Mouse (Mus musculus): ENCODE results near the gene Creb1.
"Not testable (repeated sequence)": the region's sequence is repeated elsewhere in the genome, so short reads cannot be mapped to it uniquely, and the experiment has no call there.

The Creb1 gene

DNA sequence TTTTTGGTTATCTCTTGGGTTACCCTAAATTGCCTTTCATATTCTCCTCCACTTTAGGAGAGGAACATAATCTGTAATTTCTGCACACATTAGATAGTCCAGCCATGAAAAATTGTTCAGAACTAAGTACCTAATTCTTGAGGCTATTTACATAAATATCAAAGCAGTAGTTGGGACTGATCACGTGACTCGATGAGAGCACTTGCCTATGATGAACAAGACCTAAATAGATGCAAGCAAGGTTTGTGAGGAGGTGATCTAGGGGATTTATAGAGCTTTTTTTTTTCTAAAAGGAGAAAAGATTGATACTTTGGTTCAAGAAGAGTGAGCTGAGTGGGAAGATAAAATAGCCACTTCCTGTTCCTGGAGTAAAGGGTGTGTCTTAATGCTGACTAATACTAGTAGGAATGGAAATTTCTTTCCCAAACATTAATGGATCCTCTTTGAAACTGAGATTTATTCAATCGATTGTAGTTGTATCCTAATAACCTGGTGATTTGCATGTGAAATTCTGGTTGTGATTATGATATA is 6.5 kb downstream of the Creb1 start:
- DNase-seq (ENCODE audit: low spot score in 2 of 2) = no peak

DNA sequence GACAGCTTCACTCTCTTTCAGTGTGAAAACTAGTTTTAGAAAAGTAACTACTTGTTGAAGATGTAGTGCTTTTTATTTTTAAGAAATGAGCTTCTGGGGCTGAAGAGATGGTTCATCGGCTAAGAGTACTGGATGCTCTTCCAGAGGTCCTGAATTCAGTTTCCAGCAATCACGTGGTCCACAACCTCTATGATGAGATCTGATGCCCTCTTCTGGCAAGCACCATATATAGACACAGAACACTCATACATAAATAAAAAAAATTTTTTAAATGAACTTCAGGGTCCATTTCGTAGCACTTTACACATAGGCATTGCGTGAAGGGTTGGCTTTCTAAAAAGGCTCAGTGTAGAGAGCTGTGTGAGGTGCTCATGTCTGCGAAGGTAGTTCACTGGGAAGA is 11.3 kb downstream of the Creb1 start:
- no peak for DNase-seq (ENCODE audit: low spot score in 2 of 2)

DNA sequence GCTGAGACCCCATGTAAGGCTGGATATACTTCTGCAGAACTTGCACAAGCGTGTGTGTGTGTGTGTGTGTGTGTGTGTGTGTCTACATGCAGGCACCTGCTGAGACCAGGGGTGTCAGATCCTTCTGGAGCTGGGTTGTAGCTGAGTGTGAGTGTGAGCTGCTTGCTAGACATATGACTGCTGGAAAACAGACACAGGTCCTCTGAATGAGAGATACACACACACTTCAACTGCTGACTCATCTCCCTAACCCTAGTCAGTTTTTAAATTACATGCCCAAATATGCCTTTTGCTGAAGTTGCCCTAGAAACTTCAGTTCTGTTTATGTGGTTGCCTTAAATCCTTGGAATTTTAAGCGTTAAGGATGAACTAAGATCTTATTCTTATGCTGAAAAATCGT is 13.6 kb downstream of the Creb1 start:
- no peak for DNase-seq (ENCODE audit: low spot score in 2 of 2)

DNA sequence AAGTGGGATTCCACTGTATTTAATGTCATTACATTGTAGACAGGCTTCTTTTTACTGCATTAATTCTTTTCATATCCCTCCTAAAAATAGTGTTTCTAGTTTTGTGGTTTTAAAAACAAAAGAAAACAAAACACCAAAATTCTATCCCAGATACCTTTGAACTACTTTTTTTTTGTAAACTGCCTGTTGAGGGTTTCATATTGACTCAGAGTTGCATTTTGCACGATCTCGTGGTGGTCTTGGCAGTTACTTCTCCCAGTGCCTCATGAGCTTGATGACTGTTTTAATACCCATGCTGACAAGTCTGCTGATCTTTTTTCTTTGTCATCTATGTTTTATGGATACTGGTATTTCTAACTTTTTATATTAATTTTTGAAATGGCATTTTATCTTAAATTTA is 16.9 kb downstream of the Creb1 start:
- no peak for DNase-seq (ENCODE audit: low spot score in 2 of 2)

- DNase-seq (ENCODE audit: low spot score in 2 of 2) = no peak
Observed at GRCm38 (mm10) chr1:64551908-64552307, 19.5 kb downstream of the Creb1 start.

- DNase-seq (ENCODE audit: low spot score in 2 of 2) = no peak
Observed at GRCm38 (mm10) chr1:64560105-64560504, 27.7 kb downstream of the Creb1 start.

DNA sequence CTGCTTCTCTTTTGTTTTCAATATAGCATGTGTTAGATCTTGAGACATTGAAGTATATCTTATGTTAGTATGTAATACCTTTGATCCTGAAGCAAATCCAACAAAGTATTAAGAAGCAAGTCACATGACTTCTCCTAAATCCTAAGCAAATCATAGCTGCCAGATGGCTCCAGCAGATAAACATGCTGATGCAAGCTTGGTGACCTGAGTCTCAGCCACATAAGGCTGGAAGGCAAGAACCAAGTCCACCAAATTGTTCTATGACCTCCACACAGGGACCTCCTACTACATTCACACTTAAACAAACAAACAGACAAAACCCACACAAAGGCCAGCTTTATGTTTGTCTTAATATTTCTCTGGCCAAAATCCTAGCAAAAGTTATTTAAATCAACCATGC is 35.8 kb downstream of the Creb1 start:
- DNase-seq (ENCODE audit: low spot score in 2 of 2) = no peak

DNA sequence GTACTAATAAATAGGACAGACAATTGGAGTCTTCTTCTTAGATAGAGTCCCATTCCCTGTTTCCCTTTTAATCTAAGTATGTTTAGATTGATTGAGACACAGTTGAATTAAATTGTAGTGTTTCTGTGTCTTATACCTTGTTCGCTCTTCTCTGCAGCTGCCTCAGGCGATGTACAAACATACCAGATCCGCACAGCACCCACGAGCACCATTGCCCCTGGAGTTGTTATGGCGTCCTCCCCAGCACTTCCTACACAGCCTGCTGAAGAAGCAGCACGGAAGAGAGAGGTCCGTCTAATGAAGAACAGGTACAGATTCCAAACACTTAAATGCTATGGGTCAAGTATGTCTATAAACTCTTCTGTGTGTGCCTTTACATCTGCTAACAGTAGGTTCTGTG is 43.6 kb downstream of the Creb1 start:
- DNase-seq (ENCODE audit: low spot score in 2 of 2) = no peak

- no peak for DNase-seq (ENCODE audit: low spot score in 2 of 2)
Observed at GRCm38 (mm10) chr1:64576732-64577131, 44.3 kb downstream of the Creb1 start.

GRCm38 (mm10) chr1:64577911-64578310 is 45.5 kb downstream of the Creb1 start:
- not testable (repeated sequence) for DNase-seq (ENCODE audit: low spot score in 2 of 2)

DNA sequence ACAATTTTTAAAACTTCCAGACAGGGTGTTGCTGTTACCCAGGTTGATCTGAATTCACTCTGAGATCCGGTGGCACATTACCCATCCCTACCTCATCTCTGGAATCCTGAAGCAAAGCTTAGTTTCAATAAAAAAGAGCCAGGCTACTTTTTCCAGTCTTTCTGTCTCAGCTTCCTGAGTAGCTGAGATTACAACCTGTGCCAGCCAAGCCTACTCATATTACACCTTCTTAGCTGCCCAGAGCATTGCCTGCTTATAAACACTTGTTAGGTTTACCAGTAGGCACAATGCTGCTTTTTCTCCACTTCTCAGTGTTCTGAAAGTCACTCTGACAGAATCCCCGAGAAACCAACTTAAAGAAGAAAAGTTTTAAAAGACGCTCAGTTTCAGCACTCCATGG is 46.4 kb downstream of the Creb1 start:
- no peak for DNase-seq (ENCODE audit: low spot score in 2 of 2)

GRCm38 (mm10) chr1:64598926-64599325 is 66.5 kb downstream of the Creb1 start:
- DNase-seq (ENCODE audit: low spot score in 2 of 2) = no peak

DNA sequence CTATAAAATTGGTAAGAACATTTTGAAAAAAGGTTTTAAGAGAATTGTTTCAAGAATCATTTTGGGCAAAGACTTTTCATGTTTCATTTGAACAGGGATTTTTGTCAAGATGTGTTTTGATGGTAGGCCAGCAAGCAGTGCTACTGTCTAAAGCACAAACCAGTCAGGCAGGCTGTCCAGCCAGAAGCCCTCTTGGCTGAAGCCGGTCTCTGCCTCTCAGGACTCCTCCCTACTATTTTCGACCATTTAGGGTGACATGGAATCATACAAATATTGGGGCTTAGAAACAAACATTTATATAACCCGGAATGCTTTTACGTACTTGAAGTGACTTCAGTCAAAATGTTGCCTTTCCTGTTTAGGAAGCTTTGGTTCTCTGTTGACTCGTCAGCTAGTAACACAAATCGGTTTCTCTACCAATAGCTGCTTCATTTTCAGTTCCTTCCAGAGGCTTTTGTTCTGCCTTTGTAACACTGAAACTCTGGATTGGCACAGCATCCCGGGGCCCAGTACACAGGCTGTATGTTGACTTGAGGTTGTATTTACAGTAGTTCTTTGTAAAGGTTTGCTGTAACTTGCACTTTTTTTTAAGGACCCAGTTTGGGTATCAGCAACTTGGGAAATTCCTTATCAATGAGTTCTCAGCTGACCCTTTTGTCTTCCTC is 68.1 kb downstream of the Creb1 start:
- no peak for DNase-seq (ENCODE audit: low spot score in 2 of 2)

- no peak for DNase-seq (ENCODE audit: low spot score in 2 of 2)
Observed at GRCm38 (mm10) chr1:64601242-64601842, 68.9 kb downstream of the Creb1 start.

- no peak for DNase-seq (ENCODE audit: low spot score in 2 of 2)
Observed at GRCm38 (mm10) chr1:64603381-64603780, 70.9 kb downstream of the Creb1 start.

DNA sequence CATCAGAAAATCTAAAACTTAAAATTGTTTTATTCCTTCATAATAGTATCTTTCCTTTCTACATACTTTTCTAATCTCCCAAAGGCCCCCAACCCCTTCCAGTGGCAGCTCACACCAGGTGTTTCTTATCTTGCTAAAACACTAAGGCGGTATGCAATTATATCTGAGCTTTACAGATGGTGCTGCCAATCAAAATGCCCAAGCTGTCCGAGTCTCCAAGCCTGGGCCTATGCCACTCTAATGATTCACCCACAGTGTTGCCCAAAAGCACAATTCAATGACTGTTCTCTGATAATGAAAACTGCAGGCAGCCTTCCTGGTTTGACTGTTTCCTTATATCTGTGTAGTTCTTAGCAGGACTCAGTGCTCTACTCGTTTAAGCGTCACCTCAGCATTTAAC is 76.7 kb downstream of the Creb1 start:
- DNase-seq (ENCODE audit: low spot score in 2 of 2) = no peak

DNA sequence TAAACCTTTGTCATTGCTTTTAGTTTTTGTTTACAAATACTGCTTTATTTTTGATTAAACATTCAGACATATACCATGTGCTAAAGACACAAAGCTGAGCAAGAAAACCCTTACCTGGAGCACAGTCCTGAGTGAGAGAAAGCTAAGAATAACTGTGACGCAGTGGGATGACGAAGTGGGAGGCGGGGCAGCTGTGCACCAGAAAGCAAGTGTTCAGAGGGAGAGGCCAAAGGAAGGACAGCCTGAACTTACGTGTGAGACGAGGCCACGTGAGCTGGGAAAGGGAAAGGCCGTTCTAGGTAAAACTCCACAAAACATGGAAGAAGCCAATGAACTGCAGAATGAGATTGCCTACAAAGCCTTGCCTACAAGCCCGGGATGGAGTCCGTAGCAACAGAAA is 77.5 kb downstream of the Creb1 start:
- no peak for DNase-seq (ENCODE audit: low spot score in 2 of 2)

DNA sequence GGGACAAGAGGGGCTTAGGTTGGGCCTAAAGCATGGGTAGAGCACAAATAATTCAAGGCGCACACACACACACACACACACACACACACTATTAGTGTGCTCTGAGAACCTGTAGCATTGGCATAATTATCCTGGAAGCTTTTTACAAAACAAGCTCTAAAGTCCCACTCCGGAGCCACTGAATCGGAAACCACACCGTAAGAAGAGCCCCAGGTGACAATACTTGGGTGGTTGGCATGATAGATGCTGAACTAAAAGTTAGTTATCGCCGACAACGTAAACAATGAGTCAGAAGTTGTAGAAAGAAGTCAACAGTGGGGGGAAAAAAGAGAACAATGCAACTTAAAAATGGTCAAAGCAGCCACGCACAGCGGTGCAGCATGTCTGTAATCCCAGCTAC is 81.9 kb downstream of the Creb1 start:
- DNase-seq (ENCODE audit: low spot score in 2 of 2) = no peak

- no peak for DNase-seq (ENCODE audit: low spot score in 2 of 2)
Observed at GRCm38 (mm10) chr1:64614801-64615345, 82.4 kb downstream of the Creb1 start.

GRCm38 (mm10) chr1:64615531-64615991 is 83.1 kb downstream of the Creb1 start:
- no peak for DNase-seq (ENCODE audit: low spot score in 2 of 2)

DNA sequence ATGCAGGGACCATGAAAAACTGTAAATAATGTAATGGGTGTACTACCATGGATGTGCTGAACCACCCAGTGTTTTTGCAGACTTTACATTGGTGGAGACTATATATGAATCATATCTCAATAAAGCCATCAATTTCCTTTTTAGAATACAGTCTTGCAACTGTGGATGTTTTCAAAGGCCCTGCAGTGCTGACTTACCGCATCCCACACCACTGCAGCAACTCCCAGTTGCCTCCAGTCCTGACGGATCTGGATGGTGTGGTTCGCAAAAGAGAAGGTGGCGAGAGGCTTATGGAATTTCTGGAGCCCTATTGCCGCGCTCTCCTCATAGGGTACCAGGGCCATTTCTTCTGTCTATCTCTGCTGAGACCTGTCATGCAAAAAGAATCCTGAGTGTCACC is 83.6 kb downstream of the Creb1 start:
- DNase-seq (ENCODE audit: low spot score in 2 of 2) = no peak

DNA sequence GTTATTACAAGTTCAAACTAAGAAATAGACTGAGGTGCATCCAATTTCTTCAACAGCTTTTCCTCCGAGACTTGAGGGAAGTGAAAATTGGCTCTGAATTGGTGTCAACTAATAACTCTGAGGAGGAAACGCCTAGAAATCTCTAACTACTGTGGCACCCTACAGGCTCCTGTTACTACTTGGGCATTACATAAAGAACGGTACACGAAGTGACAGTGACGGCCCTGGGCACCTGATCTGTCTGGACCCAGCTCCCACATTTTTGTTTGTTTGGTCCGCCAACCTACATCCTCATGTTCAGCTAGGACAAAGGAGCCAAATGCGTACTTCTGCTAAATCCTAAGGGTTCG is 84.1 kb downstream of the Creb1 start:
- no peak for DNase-seq (ENCODE audit: low spot score in 2 of 2)

All from urinary bladder, postnatal 36 days (tissue).